Mouse (Mus musculus): ENCODE results near the gene Chpf. TPM values are rescaled to one million over a fixed set of nuclear protein-coding genes. Genes with fewer than 3 reads are reported as not detected.

The Chpf gene
- polyA plus RNA-seq, 1 experiment: 13.3 TPM

- peak overlapping the region; percentile 35 for H3K9ac ChIP-seq (ENCODE audit: low read depth, poor library complexity, severe bottlenecking)
- H3K9me3 ChIP-seq (replicated peaks; ENCODE audit: control insufficient read depth, insufficient read depth, low read length, poor library complexity, severe bottlenecking): no peaks in the 10 kb centered on the region
- H3K4me3 ChIP-seq (ENCODE audit: low read depth, low read length): peak overlapping the region; percentile 32
- no peaks in the 10 kb centered on the region for H3K4me1 ChIP-seq (ENCODE audit: control insufficient read depth, insufficient read depth, low read length)
- TF ChIP-seq EP300 (IDR thresholded peaks at IDR 0.05; ENCODE audit: insufficient read depth, low read depth, low read length) (no peak), POLR2A (IDR thresholded peaks at IDR 0.05; ENCODE audit: insufficient read depth, low read length) (no peak), CTCF (IDR thresholded peaks at IDR 0.05; ENCODE audit: low read depth, low read length) (no peak)
- H3K36me3 ChIP-seq (ENCODE audit: control insufficient read depth, insufficient read depth, low read length, poor library complexity, severe bottlenecking): no peaks in the 10 kb centered on the region
- no peaks in the 10 kb centered on the region for H3K27me3 ChIP-seq (ENCODE audit: control insufficient read depth, insufficient read depth, low read length, poor library complexity, severe bottlenecking)
- no peak overlapping the region for H3K27ac ChIP-seq (ENCODE audit: insufficient read depth, low read length)
These were observed 20.1 kb downstream of the Chpf start for GRCm38 (mm10) chr1:75458789-75459684.

- peak overlapping the region; percentile 35 for H3K9ac ChIP-seq (ENCODE audit: low read depth, poor library complexity, severe bottlenecking)
- TF ChIP-seq CTCF (IDR thresholded peaks at IDR 0.05; ENCODE audit: low read depth, low read length): no peak
- TF ChIP-seq EP300 (IDR thresholded peaks at IDR 0.05; ENCODE audit: insufficient read depth, low read depth, low read length): no peak
- TF ChIP-seq POLR2A (IDR thresholded peaks at IDR 0.05; ENCODE audit: insufficient read depth, low read length): no peak
- no peak overlapping the region for H3K27ac ChIP-seq (ENCODE audit: insufficient read depth, low read length)
- no peaks in the 10 kb centered on the region for H3K4me1 ChIP-seq (ENCODE audit: control insufficient read depth, insufficient read depth, low read length)
- H3K4me3 ChIP-seq (ENCODE audit: low read depth, low read length): peak overlapping the region; percentile 32
- H3K36me3 ChIP-seq (ENCODE audit: control insufficient read depth, insufficient read depth, low read length, poor library complexity, severe bottlenecking): no peaks in the 10 kb centered on the region
- H3K27me3 ChIP-seq (ENCODE audit: control insufficient read depth, insufficient read depth, low read length, poor library complexity, severe bottlenecking): no peaks in the 10 kb centered on the region
- no peaks in the 10 kb centered on the region for H3K9me3 ChIP-seq (replicated peaks; ENCODE audit: control insufficient read depth, insufficient read depth, low read length, poor library complexity, severe bottlenecking)
These were observed 20.9 kb downstream of the Chpf start for GRCm38 (mm10) chr1:75458025-75458788.

GRCm38 (mm10) chr1:75457710-75458024, 21.4 kb downstream of the Chpf start:
- no peaks in the 10 kb centered on the region for H3K9me3 ChIP-seq (replicated peaks; ENCODE audit: control insufficient read depth, insufficient read depth, low read length, poor library complexity, severe bottlenecking)
- no peak overlapping the region for H3K4me3 ChIP-seq (ENCODE audit: low read depth, low read length)
- H3K27ac ChIP-seq (ENCODE audit: insufficient read depth, low read length): no peak overlapping the region
- H3K27me3 ChIP-seq (ENCODE audit: control insufficient read depth, insufficient read depth, low read length, poor library complexity, severe bottlenecking): no peaks in the 10 kb centered on the region
- H3K9ac ChIP-seq (ENCODE audit: low read depth, poor library complexity, severe bottlenecking): peak overlapping the region; percentile 35; the same call in 1 of the 2 replicates
- H3K4me1 ChIP-seq (ENCODE audit: control insufficient read depth, insufficient read depth, low read length): no peaks in the 10 kb centered on the region
- no peaks in the 10 kb centered on the region for H3K36me3 ChIP-seq (ENCODE audit: control insufficient read depth, insufficient read depth, low read length, poor library complexity, severe bottlenecking)
- no peak for TF ChIP-seq EP300 (IDR thresholded peaks at IDR 0.05; ENCODE audit: insufficient read depth, low read depth, low read length)
- no peak for TF ChIP-seq CTCF (IDR thresholded peaks at IDR 0.05; ENCODE audit: low read depth, low read length)
- no peak for TF ChIP-seq POLR2A (IDR thresholded peaks at IDR 0.05; ENCODE audit: insufficient read depth, low read length)

GRCm38 (mm10) chr1:75456746-75457564, 22.2 kb downstream of the Chpf start:
- H3K27me3 ChIP-seq (ENCODE audit: control insufficient read depth, insufficient read depth, low read length, poor library complexity, severe bottlenecking): no peaks in the 10 kb centered on the region
- H3K27ac ChIP-seq (ENCODE audit: insufficient read depth, low read length): no peak overlapping the region
- no peak overlapping the region for H3K9ac ChIP-seq (ENCODE audit: low read depth, poor library complexity, severe bottlenecking)
- TF ChIP-seq CTCF (IDR thresholded peaks at IDR 0.05; ENCODE audit: low read depth, low read length): peak; percentile 88
- TF ChIP-seq EP300 (IDR thresholded peaks at IDR 0.05; ENCODE audit: insufficient read depth, low read depth, low read length): no peak
- TF ChIP-seq POLR2A (IDR thresholded peaks at IDR 0.05; ENCODE audit: insufficient read depth, low read length): no peak
- H3K9me3 ChIP-seq (replicated peaks; ENCODE audit: control insufficient read depth, insufficient read depth, low read length, poor library complexity, severe bottlenecking): no peaks in the 10 kb centered on the region
- no peaks in the 10 kb centered on the region for H3K4me1 ChIP-seq (ENCODE audit: control insufficient read depth, insufficient read depth, low read length)
- H3K36me3 ChIP-seq (ENCODE audit: control insufficient read depth, insufficient read depth, low read length, poor library complexity, severe bottlenecking): no peaks in the 10 kb centered on the region
- H3K4me3 ChIP-seq (ENCODE audit: low read depth, low read length): no peak overlapping the region

GRCm38 (mm10) chr1:75455948-75456347, 23.2 kb downstream of the Chpf start:
- H3K27me3 ChIP-seq (ENCODE audit: control insufficient read depth, insufficient read depth, low read length, poor library complexity, severe bottlenecking): no peaks in the 10 kb centered on the region
- H3K9ac ChIP-seq (ENCODE audit: low read depth, poor library complexity, severe bottlenecking): no peak overlapping the region
- H3K27ac ChIP-seq (ENCODE audit: insufficient read depth, low read length): no peak overlapping the region
- TF ChIP-seq POLR2A (IDR thresholded peaks at IDR 0.05; ENCODE audit: insufficient read depth, low read length) (no peak), CTCF (IDR thresholded peaks at IDR 0.05; ENCODE audit: low read depth, low read length) (no peak), EP300 (IDR thresholded peaks at IDR 0.05; ENCODE audit: insufficient read depth, low read depth, low read length) (no peak)
- no peak overlapping the region for H3K4me3 ChIP-seq (ENCODE audit: low read depth, low read length)
- H3K4me1 ChIP-seq (ENCODE audit: control insufficient read depth, insufficient read depth, low read length): no peaks in the 10 kb centered on the region
- no peaks in the 10 kb centered on the region for H3K36me3 ChIP-seq (ENCODE audit: control insufficient read depth, insufficient read depth, low read length, poor library complexity, severe bottlenecking)
- no peaks in the 10 kb centered on the region for H3K9me3 ChIP-seq (replicated peaks; ENCODE audit: control insufficient read depth, insufficient read depth, low read length, poor library complexity, severe bottlenecking)

Measured in ES-Bruce4 (cell line).